Comparison of ENCODE assay signal across 26 mouse cellular contexts in genomic region chr4:149888156-149888555, GRCm38 (mm10).
A peak's percentile ranks its signal among the peaks of the same experiment; 100 is the strongest.
DNase-seq lines count a peak whose midpoint lies in the region; ATAC-seq and TF ChIP-seq lines count a peak whose summit lies in the region.
"Had no signal": no experiment of that assay in that cellular context is flagged by ENCODE, and none has a peak within 500 bp of the region (broad histone marks: within the 10 kb centered on the region; RNA-seq: fewer than 3 reads in every experiment).

No protein-coding gene starts in this region.

- H3K27me3 ChIP-seq in lung, postnatal 0 days (replicated peaks; ENCODE audit: insufficient read depth, low read length): no peaks in the 10 kb centered on the region
- no peaks in the 10 kb centered on the region for H3K27me3 ChIP-seq in forebrain, embryonic 11.5 days (ENCODE audit: control insufficient read depth, insufficient read depth, low read length)
- H3K27me3 ChIP-seq: hindbrain, embryonic 15.5 days; lung, embryonic 15.5 days had no signal

- TF ChIP-seq POLR2A in lung, adult 2 months (IDR thresholded peaks at IDR 0.05; ENCODE audit: borderline replicate concordance, extremely low read depth, low read depth, low read length): no peak

- intact Hi-C loops in heart, postnatal 25 days (cut with DNase I): loop anchor here (2.0 to 5.0 kb wide), 2 partner anchors 36 to 67 kb away; partner anchors contain the start of gene Spsb1

- DNase-seq in heart, adult 18-20 months: peak; percentile 74 to 85
- DNase-seq in heart, postnatal 4 days: no peak
- peak; percentile 4 for DNase-seq in lung, postnatal 0 days (ENCODE audit: low spot score)
- no peak for DNase-seq in lung, adult 2 months
- DNase-seq in heart, postnatal 25 days (ENCODE audit: low spot score): peak; percentile 55
- DNase-seq in forebrain, embryonic 11.5 days (ENCODE audit: low spot score): no peak
- no peak for DNase-seq in thymus, postnatal 4 days
- DNase-seq: adrenal gland, postnatal 10 days; B cell, adult 2 months; cerebellum, adult 8-10 months; cerebellum, postnatal 25 days; kidney, adult 8-10 months; kidney, postnatal 10 days; layer of hippocampus, adult 9-11 months; lung, postnatal 36 days; right cerebral cortex, adult 18-20 months; right cerebral cortex, postnatal 4 days; thymus, adult 2 months; thymus, postnatal 36 days had no signal

- no peak for ATAC-seq in lung, postnatal 0 days
- ATAC-seq in forebrain, embryonic 11.5 days (replicated peaks; ENCODE audit: low FRiP score): no peak
- ATAC-seq: forebrain, embryonic 14.5 days; inflammation-experienced regulatory T-cells, adult 6 months; midbrain, embryonic 16.5 days had no signal

- no peaks in the 10 kb centered on the region for H3K36me3 ChIP-seq in lung, postnatal 0 days (ENCODE audit: insufficient read depth, low read length)
- no peaks in the 10 kb centered on the region for H3K36me3 ChIP-seq in forebrain, embryonic 11.5 days (ENCODE audit: control insufficient read depth, insufficient read depth, low read length)
- H3K36me3 ChIP-seq: hindbrain, embryonic 15.5 days; liver, embryonic 15.5 days; lung, embryonic 15.5 days had no signal

- no peak overlapping the region for H3K27ac ChIP-seq in lung, postnatal 0 days (ENCODE audit: low read length)
- H3K27ac ChIP-seq in forebrain, embryonic 11.5 days (ENCODE audit: low read depth, low read length): no peak overlapping the region
- H3K27ac ChIP-seq: hindbrain, embryonic 15.5 days; liver, embryonic 15.5 days; lung, embryonic 15.5 days had no signal

- TF ChIP-seq CTCF in lung, postnatal 0 days (IDR thresholded peaks at IDR 0.05): no peak
- TF ChIP-seq CTCF in lung, adult 2 months (IDR thresholded peaks at IDR 0.05; ENCODE audit: insufficient read depth, low read length): no peak

- peaks cover 22% of the 10 kb centered on the region; the same call in 1 of the 2 replicates for H3K4me1 ChIP-seq in lung, postnatal 0 days (ENCODE audit: insufficient read depth, low read depth, low read length)
- peaks cover 5% of the 10 kb centered on the region for H3K4me1 ChIP-seq in lung, adult 2 months (ENCODE audit: control insufficient read depth, insufficient read depth, low read length)
- no peaks in the 10 kb centered on the region for H3K4me1 ChIP-seq in forebrain, embryonic 11.5 days (replicated peaks; ENCODE audit: control insufficient read depth, insufficient read depth, low read length)

- 71% methylated on average over 5 of the region's 5 CpGs for WGBS in lung, postnatal 0 days
- WGBS in lung, adult 2 months: 80% methylated on average over 5 of the region's 5 CpGs
- 92% methylated on average over 5 of the region's 5 CpGs for WGBS in forebrain, embryonic 11.5 days

- no peak for TF ChIP-seq EP300 in lung, postnatal 0 days (IDR thresholded peaks at IDR 0.05)

- H3K4me3 ChIP-seq in lung, postnatal 0 days (ENCODE audit: low read depth, low read length): no peak overlapping the region
- H3K4me3 ChIP-seq in lung, adult 2 months (replicated peaks; ENCODE audit: extremely low read depth, low read depth, low read length): no peak overlapping the region
- H3K4me3 ChIP-seq in forebrain, embryonic 11.5 days (ENCODE audit: low read depth, low read length): no peak overlapping the region
- H3K4me3 ChIP-seq: hindbrain, embryonic 15.5 days; liver, embryonic 15.5 days; lung, embryonic 15.5 days had no signal

- no peaks in the 10 kb centered on the region for H3K9me3 ChIP-seq in lung, postnatal 0 days (ENCODE audit: low read length)
- no peaks in the 10 kb centered on the region for H3K9me3 ChIP-seq in forebrain, embryonic 11.5 days (ENCODE audit: control insufficient read depth, low read length)
- H3K9me3 ChIP-seq: hindbrain, embryonic 15.5 days; liver, embryonic 15.5 days; lung, embryonic 15.5 days had no signal

- no peak overlapping the region for H3K9ac ChIP-seq in lung, postnatal 0 days (replicated peaks; ENCODE audit: low read depth)
- no peak overlapping the region for H3K9ac ChIP-seq in forebrain, embryonic 11.5 days (ENCODE audit: low read length)
- H3K9ac ChIP-seq: hindbrain, embryonic 15.5 days; liver, embryonic 15.5 days; lung, embryonic 15.5 days had no signal

- H3K4me2 ChIP-seq in lung, postnatal 0 days (replicated peaks; ENCODE audit: low read depth, low read length): no peak overlapping the region
- H3K4me2 ChIP-seq in forebrain, embryonic 11.5 days (ENCODE audit: low read depth, low read length, severe bottlenecking): no peak overlapping the region
- H3K4me2 ChIP-seq: hindbrain, embryonic 15.5 days; liver, embryonic 15.5 days; lung, embryonic 15.5 days; midbrain, embryonic 11.5 days had no signal

Comparison
In these comparisons a context has a peak if more than half of its experiments do, and no peak if none do; other contexts are left out.
1. DNase-seq: peak in heart, adult 18-20 months (2 of 2), lung, postnatal 0 days (single experiment) and heart, postnatal 25 days (single experiment); none in heart, postnatal 4 days (single experiment), lung, adult 2 months (single experiment), forebrain, embryonic 11.5 days (single experiment) and thymus, postnatal 4 days (single experiment).